Mouse (Mus musculus): ENCODE data around the gene Pitpnm2.

- no peak for TF ChIP-seq CTCF (IDR thresholded peaks at IDR 0.05; ENCODE audit: control insufficient read depth, insufficient read depth, insufficient read length)
- no peak for TF ChIP-seq USF1 (IDR thresholded peaks at IDR 0.05; ENCODE audit: low read depth)
- no peak for TF ChIP-seq MYOG (IDR thresholded peaks at IDR 0.05; ENCODE audit: control insufficient read depth, extremely low read depth, insufficient read length)
- TF ChIP-seq MAX (IDR thresholded peaks at IDR 0.05) = no peak
- no peak for TF ChIP-seq MYOD1 (IDR thresholded peaks at IDR 0.05; ENCODE audit: control insufficient read depth, insufficient read length, low read depth)
Observed at GRCm38 (mm10) chr5:124158305-124158704, 91.3 kb downstream of the Pitpnm2 start.
